Mouse (Mus musculus): ENCODE results near the gene Abi2. TPM values are rescaled to one million over a fixed set of nuclear protein-coding genes. Genes with fewer than 3 reads are reported as not detected.
A peak's percentile ranks its signal among the peaks of the same experiment; 100 is the strongest.

The Abi2 gene
- total and polyA plus RNA-seq, 3 experiments = 7.0 to 18.2 (median 16.7) TPM

- H3K27me3 ChIP-seq (ENCODE audit: control insufficient read depth, insufficient read depth, low read length) = no peaks in the 10 kb centered on the region
- H3K36me3 ChIP-seq (ENCODE audit: control insufficient read depth, insufficient read depth, low read length) = peaks cover 19% of the 10 kb centered on the region
- 32% methylated on average over 2 of the region's 2 CpGs for WGBS
- H3K9ac ChIP-seq (ENCODE audit: low read depth, low read length) = no peak overlapping the region
- peaks cover 1% of the 10 kb centered on the region; the same call in 1 of the 2 replicates for H3K79me2 ChIP-seq (replicated peaks; ENCODE audit: control insufficient read depth, insufficient read depth, low read length)
- no peak overlapping the region for H3K27ac ChIP-seq
- no peak for DNase-seq
- H3K4me3 ChIP-seq = no peak overlapping the region
- intact Hi-C loops (cut with DNase I) = no loop called here
- TF ChIP-seq EP300 (IDR thresholded peaks at IDR 0.05; ENCODE audit: insufficient read depth, low read depth, low read length) = no peak
- no peak for TF ChIP-seq POLR2A (IDR thresholded peaks at IDR 0.05; ENCODE audit: insufficient read depth, low read depth, low read length)
- no peak for TF ChIP-seq CTCF (IDR thresholded peaks at IDR 0.05)
- peaks cover 2% of the 10 kb centered on the region; the same call in 1 of the 2 replicates for H3K4me1 ChIP-seq (ENCODE audit: control insufficient read depth, insufficient read depth, low read length)
Observed at GRCm38 (mm10) chr1:60510584-60510983, 101.2 kb downstream of the Abi2 start.

DNA sequence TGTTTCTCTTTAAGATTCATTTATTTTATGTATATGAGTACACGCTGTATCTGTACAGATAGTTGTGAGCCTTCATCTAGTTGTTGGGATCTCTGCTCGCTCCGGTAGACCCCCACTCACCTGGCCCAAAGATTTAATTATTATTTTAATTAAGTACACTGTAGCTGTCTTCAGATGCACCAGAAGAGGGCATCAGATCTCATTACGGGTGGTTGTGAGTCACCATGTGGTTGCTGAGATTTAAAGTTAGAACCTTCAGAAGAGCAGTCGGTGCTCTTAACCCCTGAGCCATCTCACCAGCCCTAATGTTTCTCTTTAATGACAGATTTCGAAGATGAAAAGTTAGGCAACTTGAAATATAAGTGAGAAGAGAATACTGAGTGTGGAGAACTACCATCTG lies 120.7 kb downstream of the Abi2 start:
- no peak for TF ChIP-seq EP300 (IDR thresholded peaks at IDR 0.05; ENCODE audit: insufficient read depth, low read depth, low read length)
- peak; percentile 59 for TF ChIP-seq CTCF (IDR thresholded peaks at IDR 0.05)
- DNase-seq = no peak
- no peaks in the 10 kb centered on the region; the same call in 1 of the 2 replicates for H3K79me2 ChIP-seq (replicated peaks; ENCODE audit: control insufficient read depth, insufficient read depth, low read length)
- H3K27ac ChIP-seq = no peak overlapping the region
- no peak overlapping the region for H3K4me3 ChIP-seq
- H3K4me1 ChIP-seq (ENCODE audit: control insufficient read depth, insufficient read depth, low read length) = no peaks in the 10 kb centered on the region
- WGBS = 86% methylated on average over 6 of the region's 6 CpGs
- no peaks in the 10 kb centered on the region for H3K27me3 ChIP-seq (ENCODE audit: control insufficient read depth, insufficient read depth, low read length)
- no peak overlapping the region for H3K9ac ChIP-seq (ENCODE audit: low read depth, low read length)
- intact Hi-C loops (cut with DNase I) = loop anchor here (1.0 kb wide), 1 partner anchor 330 kb away; no protein-coding TSS in a partner anchor
- peaks cover 20% of the 10 kb centered on the region for H3K36me3 ChIP-seq (ENCODE audit: control insufficient read depth, insufficient read depth, low read length)

GRCm38 (mm10) chr1:60530636-60531035 lies 121.2 kb downstream of the Abi2 start:
- no peak for DNase-seq
- no peak overlapping the region for H3K9ac ChIP-seq (ENCODE audit: low read depth, low read length)
- WGBS = 69% methylated on average over 2 of the region's 2 CpGs
- peaks cover 18% of the 10 kb centered on the region for H3K36me3 ChIP-seq (ENCODE audit: control insufficient read depth, insufficient read depth, low read length)
- no peaks in the 10 kb centered on the region for H3K27me3 ChIP-seq (ENCODE audit: control insufficient read depth, insufficient read depth, low read length)
- no peaks in the 10 kb centered on the region; the same call in 1 of the 2 replicates for H3K79me2 ChIP-seq (replicated peaks; ENCODE audit: control insufficient read depth, insufficient read depth, low read length)
- no peak overlapping the region for H3K4me3 ChIP-seq
- no peaks in the 10 kb centered on the region for H3K4me1 ChIP-seq (ENCODE audit: control insufficient read depth, insufficient read depth, low read length)
- intact Hi-C loops (cut with DNase I) = loop anchor here (1.0 kb wide), 1 partner anchor 330 kb away; no protein-coding TSS in a partner anchor
- H3K27ac ChIP-seq = no peak overlapping the region
- TF ChIP-seq EP300 (IDR thresholded peaks at IDR 0.05; ENCODE audit: insufficient read depth, low read depth, low read length) = no peak
- TF ChIP-seq POLR2A (IDR thresholded peaks at IDR 0.05; ENCODE audit: insufficient read depth, low read depth, low read length) = no peak
- TF ChIP-seq CTCF (IDR thresholded peaks at IDR 0.05) = no peak

Other genes with a start within 250 kb of the Abi2 start
- 10 to 100 TPM; 42.8 to 49.1 TPM for gene Nbeal1, start 229.0 kb upstream of the Abi2 start, total RNA-seq (2021)
- gene Nbeal1, start 229.0 kb upstream of the Abi2 start, polyA plus RNA-seq (2012; rRNA removed) = 3.8 and 11.1 TPM in 2 replicates
- 1 to 10 TPM; 8.8 to 8.9 TPM for gene Cyp20a1, start 66.3 kb upstream of the Abi2 start, total RNA-seq (2021)
- 4.5 and 7.2 TPM in 2 replicates for gene Cyp20a1, start 66.3 kb upstream of the Abi2 start, polyA plus RNA-seq (2012; rRNA removed)
- 100 to 1,000 TPM; 111 to 152 TPM for gene Raph1, start 157.5 kb downstream of the Abi2 start, total RNA-seq (2021)
- 17.1 and 27.3 TPM in 2 replicates for gene Raph1, start 157.5 kb downstream of the Abi2 start, polyA plus RNA-seq (2012; rRNA removed)

Data from heart, adult 2 months (tissue).